Mouse (Mus musculus) CH12.LX (cell line): ENCODE measurements around the gene Zfp473.

Experiments used
- CHD2 ChIP-seq: IDR thresholded peaks from 2 replicates; pipeline ENCODE4 v1.6.1; 2011; ENCODE audit warnings: low read length, improper control_type of control experiment
- CTCF ChIP-seq, 2 experiments: IDR thresholded peaks in 1 of 2; conservative IDR thresholded peaks in 1 of 2; 2 replicates each; pipeline ENCODE4 v1.5.1; 2011 to 2012; ENCODE audit warnings: low read depth in 2 of 2, low read length in 2 of 2, improper control_type of control experiment in 1 of 2, inconsistent platforms in 1 of 2, mild to moderate bottlenecking in 1 of 2, moderate library complexity in 1 of 2
- EP300 ChIP-seq: IDR thresholded peaks from 2 replicates; pipeline ENCODE4 v1.6.1; 2011; ENCODE audit warnings: low read length, improper control_type of control experiment
- GABPA ChIP-seq: IDR thresholded peaks from 2 replicates; pipeline ENCODE4 v1.6.1; 2012; ENCODE audit warnings: low read depth, low read length, improper control_type of control experiment, inconsistent platforms; ENCODE audit not compliant: insufficient replicate concordance
- MAX ChIP-seq: IDR thresholded peaks from 2 replicates; pipeline ENCODE4 v1.6.1; 2011; ENCODE audit warnings: low read length, improper control_type of control experiment
- MEF2A ChIP-seq: IDR thresholded peaks from 2 replicates; pipeline ENCODE4 v1.6.1; 2014; ENCODE audit warnings: low read depth, mild to moderate bottlenecking, inconsistent platforms, low read length, improper control_type of control experiment, borderline replicate concordance
- MXI1 ChIP-seq: IDR thresholded peaks from 2 replicates; pipeline ENCODE4 v1.6.1; 2011; ENCODE audit warnings: mild to moderate bottlenecking, low read depth, low read length, improper control_type of control experiment
- NELFE ChIP-seq: IDR thresholded peaks from 2 replicates; pipeline ENCODE4 v1.6.1; 2011; ENCODE audit warnings: low read depth, low read length, improper control_type of control experiment
- POLR2A ChIP-seq: IDR thresholded peaks from 2 replicates; pipeline ENCODE4 v1.6.1; 2011; ENCODE audit warnings: low read depth, mild to moderate bottlenecking, improper control_type of control experiment, low read length
- RAD21 ChIP-seq: IDR thresholded peaks from 2 replicates; pipeline ENCODE4 v1.6.1; 2011; ENCODE audit warnings: low read depth, mild to moderate bottlenecking, low read length, improper control_type of control experiment, moderate library complexity
- UBTF ChIP-seq: IDR thresholded peaks from 2 replicates; pipeline ENCODE4 v1.6.1; 2012; ENCODE audit warnings: low read depth, mild to moderate bottlenecking, inconsistent platforms, low read length, improper control_type of control experiment, moderate library complexity
- USF1 ChIP-seq: IDR thresholded peaks from 2 replicates; pipeline ENCODE4 v1.6.1; 2014; ENCODE audit warnings: low read depth, mild to moderate bottlenecking, inconsistent platforms, low read length, improper control_type of control experiment
- USF2 ChIP-seq: conservative IDR thresholded peaks from 2 replicates; pipeline ENCODE4 v1.6.1; 2011; ENCODE audit warnings: low read depth, low read length, improper control_type of control experiment
- ZC3H11A ChIP-seq: IDR thresholded peaks from 2 replicates; pipeline ENCODE4 v1.6.1; 2012; ENCODE audit warnings: low read depth, mild to moderate bottlenecking, inconsistent platforms, low read length, improper control_type of control experiment

DNA sequence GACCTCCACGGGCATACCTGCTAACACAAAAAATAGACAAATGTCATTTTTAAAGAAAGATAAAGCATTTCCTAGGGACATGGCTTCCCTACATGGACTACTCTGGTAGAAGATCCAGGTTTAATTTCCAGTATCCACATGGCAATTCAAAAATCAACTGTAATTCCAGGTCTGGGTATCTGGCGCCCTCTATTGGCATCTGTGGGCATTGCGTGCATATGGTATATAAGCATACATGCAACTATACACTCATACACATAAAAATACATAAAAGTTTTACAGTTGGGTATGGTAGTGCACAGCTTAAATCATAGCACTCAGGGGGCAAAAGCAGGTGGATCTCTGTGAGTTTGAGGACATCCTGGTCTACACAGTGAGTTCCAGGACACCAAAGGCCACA, 46.5 kb downstream of the Zfp473 start:
- TF ChIP-seq MEF2A (no peak), POLR2A (no peak), ZC3H11A (no peak), MXI1 (no peak), CTCF (conservative IDR thresholded peaks at IDR 0.05 in 1 of 2, IDR thresholded peaks at IDR 0.05 in 1 of 2; ENCODE audit: low read depth in 2 of 2, low read length in 2 of 2) (peak; percentile 58 to 61), NELFE (no peak), USF2 (no peak), GABPA (no peak), UBTF (no peak), USF1 (no peak), CHD2 (no peak), RAD21 (peak; percentile 32), EP300 (no peak), MAX (no peak)
